Mouse (Mus musculus): Measurements from ENCODE around the gene Pkd1. TPM values are rescaled to one million over a fixed set of nuclear protein-coding genes. Genes with fewer than 3 reads are reported as not detected.

Pkd1 gene
- polyA plus RNA-seq, 1 experiment from 2014 or later: 20.5 TPM

DNA sequence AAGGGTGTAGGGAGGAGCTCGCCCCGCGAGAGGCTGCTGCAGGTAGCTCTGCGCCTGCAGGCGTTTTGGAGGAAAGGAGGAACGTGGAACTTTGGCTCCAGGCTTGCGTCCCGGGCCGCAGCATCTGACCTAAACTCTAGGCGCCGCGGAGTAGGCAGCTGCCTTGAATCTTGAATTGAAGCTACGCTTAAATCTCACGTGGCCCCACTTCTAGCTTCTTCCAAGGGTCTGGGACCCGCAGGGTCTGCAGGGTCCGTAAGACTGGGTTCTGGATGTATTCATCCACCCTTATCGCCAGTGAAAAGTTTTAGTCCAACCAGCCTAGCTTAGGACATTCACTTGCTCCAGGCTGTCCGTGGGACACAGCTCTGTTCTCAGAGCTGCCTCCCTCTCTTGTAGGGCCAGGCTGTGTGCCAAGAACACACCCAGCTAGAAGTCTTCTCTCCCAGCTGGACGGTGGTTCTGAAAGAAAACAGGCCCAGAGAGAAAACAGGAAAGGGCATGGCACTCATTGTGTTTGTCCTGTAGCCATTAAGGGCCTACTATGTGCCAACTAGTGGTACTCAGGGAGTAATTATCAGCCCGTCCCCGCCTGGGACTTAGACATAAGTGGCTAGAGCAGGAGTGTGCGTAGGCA is 83.3 kb downstream of the Pkd1 start:
- no peaks in the 10 kb centered on the region for H3K9me3 ChIP-seq (replicated peaks)
- H3K4me1 ChIP-seq: peaks cover 15% of the 10 kb centered on the region
- peaks cover 26% of the 10 kb centered on the region for H3K36me3 ChIP-seq
- H3K4me3 ChIP-seq: peak overlapping the region; percentile 73
- 13% methylated on average over 22 of the region's 22 CpGs for WGBS
- ATAC-seq (ENCODE audit: low FRiP score): peak; percentile 51
- peak overlapping the region; percentile 91 for H3K4me2 ChIP-seq (replicated peaks)
- H3K27me3 ChIP-seq: no peaks in the 10 kb centered on the region
- H3K27ac ChIP-seq: peak overlapping the region; percentile 79
- peak overlapping the region; percentile 79 for H3K9ac ChIP-seq

DNA sequence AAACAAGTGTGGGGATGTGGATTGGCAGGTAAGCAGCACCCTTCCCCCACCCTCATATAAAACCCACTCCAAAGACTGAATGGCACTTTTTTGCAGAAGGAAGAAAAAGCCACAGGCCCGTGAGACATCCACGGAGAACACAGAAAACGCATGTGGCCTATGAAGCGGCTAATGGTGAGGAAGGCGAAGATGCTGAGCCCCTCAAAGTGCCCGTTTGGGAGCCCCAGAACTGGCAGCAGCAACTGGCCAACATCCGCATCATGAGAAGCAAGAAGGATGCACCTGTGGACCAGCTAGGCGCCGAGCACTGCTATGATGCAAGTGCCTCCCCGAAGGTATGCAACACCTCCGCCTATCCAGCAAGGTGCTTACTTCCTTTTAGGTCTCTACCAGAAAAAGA is 84.2 kb downstream of the Pkd1 start:
- H3K27me3 ChIP-seq: no peaks in the 10 kb centered on the region
- 94% methylated on average over 11 of the region's 11 CpGs for WGBS
- no peaks in the 10 kb centered on the region for H3K9me3 ChIP-seq (replicated peaks)
- H3K4me2 ChIP-seq (replicated peaks): no peak overlapping the region
- H3K4me1 ChIP-seq: peaks cover 15% of the 10 kb centered on the region
- H3K36me3 ChIP-seq: peaks cover 20% of the 10 kb centered on the region
- H3K27ac ChIP-seq: no peak overlapping the region
- ATAC-seq (ENCODE audit: low FRiP score): no peak
- no peak overlapping the region for H3K4me3 ChIP-seq
- no peak overlapping the region for H3K9ac ChIP-seq

DNA sequence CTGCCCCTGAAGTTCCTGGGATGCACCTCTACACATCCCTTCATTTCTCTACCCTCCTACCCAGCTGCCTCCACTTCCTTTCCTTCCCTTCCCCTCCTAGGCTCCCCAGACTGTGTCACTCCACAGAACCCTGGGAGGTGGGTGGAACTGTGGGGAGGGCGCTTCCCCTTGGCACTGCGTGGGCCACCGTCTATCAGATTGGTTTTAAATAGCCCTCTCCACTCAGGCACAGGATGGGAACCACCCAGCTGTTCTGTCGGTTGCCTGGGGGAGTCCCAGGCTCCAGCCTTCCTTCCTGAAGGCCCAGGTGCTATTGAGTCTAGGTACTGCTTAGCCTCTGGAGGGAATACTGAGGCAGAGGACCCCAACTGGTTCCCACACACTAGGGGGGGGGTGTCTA is 85.4 kb downstream of the Pkd1 start:
- Histone ChIP-seq H3K9me3 (replicated peaks) (no peaks in the 10 kb centered on the region), H3K4me1 (peaks cover 22% of the 10 kb centered on the region), H3K27ac (no peak overlapping the region), H3K4me3 (no peak overlapping the region), H3K4me2 (replicated peaks) (no peak overlapping the region), H3K9ac (no peak overlapping the region), H3K27me3 (no peaks in the 10 kb centered on the region), H3K36me3 (peaks cover 10% of the 10 kb centered on the region)
- WGBS: 87% methylated on average over 4 of the region's 4 CpGs
- ATAC-seq (ENCODE audit: low FRiP score): no peak

DNA sequence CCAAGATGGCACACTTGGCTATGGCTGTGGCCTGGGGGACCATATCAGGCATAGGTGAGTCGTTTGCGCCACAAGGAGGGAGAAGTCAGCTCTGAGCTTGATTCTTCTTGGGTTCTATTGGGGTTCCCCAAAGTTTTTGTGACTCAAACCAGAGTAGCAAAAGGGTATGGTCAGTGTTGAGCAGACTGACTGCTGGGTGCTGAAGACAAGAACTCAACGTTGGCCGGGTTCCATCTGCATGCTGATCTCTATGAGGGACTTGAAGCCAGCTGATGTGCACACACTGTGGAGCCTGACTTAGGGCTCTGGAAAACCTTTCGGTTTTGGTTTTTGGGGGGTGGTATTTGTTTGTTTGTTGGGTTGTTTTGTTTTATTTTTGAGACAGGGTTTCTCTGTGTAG is 86.1 kb downstream of the Pkd1 start:
- no peaks in the 10 kb centered on the region for H3K9me3 ChIP-seq (replicated peaks)
- no peak overlapping the region for H3K27ac ChIP-seq
- no peak overlapping the region for H3K4me3 ChIP-seq
- no peak overlapping the region for H3K4me2 ChIP-seq (replicated peaks)
- H3K4me1 ChIP-seq: peaks cover 23% of the 10 kb centered on the region
- 95% methylated on average over 5 of the region's 5 CpGs for WGBS
- ATAC-seq (ENCODE audit: low FRiP score): no peak
- no peak overlapping the region for H3K9ac ChIP-seq
- no peaks in the 10 kb centered on the region for H3K27me3 ChIP-seq
- H3K36me3 ChIP-seq: peaks cover 4% of the 10 kb centered on the region

DNA sequence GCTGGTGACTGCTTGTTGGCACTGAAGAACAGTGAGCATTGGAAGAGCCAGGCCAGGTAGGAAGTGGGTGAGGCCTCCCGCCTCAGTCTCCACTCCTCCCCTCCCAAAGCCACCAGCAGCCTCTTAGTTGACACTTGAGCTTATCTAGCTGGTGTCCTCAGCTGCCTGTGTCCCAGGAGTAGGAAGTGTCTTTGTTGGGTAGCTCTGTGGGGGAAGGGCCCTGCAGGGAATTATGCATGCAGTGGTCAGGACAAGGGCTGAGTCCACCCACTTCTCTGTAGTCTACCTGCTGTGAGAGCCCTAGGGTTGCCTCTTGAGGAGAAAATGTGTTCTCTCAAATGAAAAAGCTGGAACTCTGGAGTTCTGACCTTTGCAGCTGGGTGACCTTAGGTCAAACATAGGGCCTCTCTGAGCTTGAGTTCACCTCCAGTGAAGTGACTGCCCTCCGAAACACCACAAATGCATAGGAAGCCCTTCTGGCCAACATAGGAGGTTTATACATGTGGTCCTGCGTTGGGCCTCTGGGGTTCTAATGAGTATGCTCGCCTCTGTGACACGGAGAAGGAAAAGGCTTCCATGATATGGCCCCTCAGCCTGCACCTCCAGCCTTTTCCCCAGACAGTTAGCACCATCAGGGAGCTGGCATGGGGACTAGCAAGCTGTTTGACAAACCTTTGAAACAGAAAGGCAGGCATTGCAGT is 87.3 kb downstream of the Pkd1 start:
- ATAC-seq (ENCODE audit: low FRiP score): no peak
- Histone ChIP-seq H3K9me3 (replicated peaks) (no peaks in the 10 kb centered on the region), H3K4me3 (no peak overlapping the region), H3K4me1 (peaks cover 18% of the 10 kb centered on the region), H3K4me2 (replicated peaks) (no peak overlapping the region), H3K9ac (no peak overlapping the region), H3K27ac (no peak overlapping the region), H3K27me3 (no peaks in the 10 kb centered on the region), H3K36me3 (peaks cover 3% of the 10 kb centered on the region; the same call in 1 of the 2 replicates)
- WGBS: 77% methylated on average over 5 of the region's 5 CpGs

DNA sequence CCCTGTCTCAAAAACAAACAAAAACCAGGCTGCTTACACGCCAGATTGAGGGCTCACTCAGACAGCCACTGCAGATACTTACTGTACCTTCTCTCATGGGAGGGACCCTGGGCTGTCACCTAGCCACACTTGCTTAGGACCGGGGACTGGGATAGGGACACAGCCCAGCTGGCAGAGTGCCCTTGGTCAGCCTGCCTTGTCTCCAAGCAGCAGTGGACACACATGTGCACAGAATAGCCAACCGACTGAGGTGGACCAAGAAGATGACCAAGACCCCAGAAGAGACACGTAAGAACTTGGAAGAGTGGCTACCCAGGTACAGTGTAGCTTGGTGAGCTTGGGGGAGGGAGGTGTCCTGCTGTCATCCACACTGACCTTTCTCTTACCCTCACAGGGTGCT is 88.6 kb downstream of the Pkd1 start:
- no peak overlapping the region for H3K27ac ChIP-seq
- no peak for ATAC-seq (ENCODE audit: low FRiP score)
- H3K9me3 ChIP-seq (replicated peaks): no peaks in the 10 kb centered on the region
- H3K27me3 ChIP-seq: no peaks in the 10 kb centered on the region
- peaks cover 11% of the 10 kb centered on the region; the same call in 1 of the 2 replicates for H3K4me1 ChIP-seq
- WGBS: 93% methylated on average over 4 of the region's 4 CpGs
- H3K9ac ChIP-seq: no peak overlapping the region
- H3K4me3 ChIP-seq: no peak overlapping the region
- H3K36me3 ChIP-seq: peaks cover 3% of the 10 kb centered on the region; the same call in 1 of the 2 replicates
- no peak overlapping the region for H3K4me2 ChIP-seq (replicated peaks)

DNA sequence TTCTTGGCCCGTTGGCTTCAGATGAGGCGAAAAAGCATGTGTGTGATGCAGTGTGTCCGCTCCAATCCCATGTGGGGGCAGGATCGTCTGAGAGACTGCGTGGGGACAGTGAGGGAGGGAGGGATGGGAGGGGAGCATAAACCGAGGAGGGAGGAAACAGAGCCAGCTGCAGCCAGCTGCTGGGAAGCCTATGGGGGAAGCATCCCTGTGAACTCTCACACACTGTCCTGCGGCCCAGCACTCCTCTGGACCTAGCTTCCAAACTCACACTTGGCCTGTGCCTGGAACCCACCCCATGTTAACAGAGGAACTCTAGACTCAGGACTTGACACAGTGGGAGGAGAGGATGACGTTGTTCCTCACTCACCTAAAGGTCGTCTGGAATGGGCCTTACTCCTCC is 89.2 kb downstream of the Pkd1 start:
- peaks cover 3% of the 10 kb centered on the region; the same call in 1 of the 2 replicates for H3K36me3 ChIP-seq
- H3K4me1 ChIP-seq: peaks cover 14% of the 10 kb centered on the region
- H3K9ac ChIP-seq: 0 out of 2 replicates have a peak overlapping the region, but pooled peaks have one; percentile 50
- H3K4me2 ChIP-seq (replicated peaks): no peak overlapping the region
- 72% methylated on average over 9 of the region's 9 CpGs for WGBS
- peak overlapping the region; percentile 76; the same call in 1 of the 2 replicates for H3K27ac ChIP-seq
- ATAC-seq (ENCODE audit: low FRiP score): no peak
- no peak overlapping the region for H3K4me3 ChIP-seq
- no peaks in the 10 kb centered on the region for H3K27me3 ChIP-seq
- H3K9me3 ChIP-seq (replicated peaks): no peaks in the 10 kb centered on the region

DNA sequence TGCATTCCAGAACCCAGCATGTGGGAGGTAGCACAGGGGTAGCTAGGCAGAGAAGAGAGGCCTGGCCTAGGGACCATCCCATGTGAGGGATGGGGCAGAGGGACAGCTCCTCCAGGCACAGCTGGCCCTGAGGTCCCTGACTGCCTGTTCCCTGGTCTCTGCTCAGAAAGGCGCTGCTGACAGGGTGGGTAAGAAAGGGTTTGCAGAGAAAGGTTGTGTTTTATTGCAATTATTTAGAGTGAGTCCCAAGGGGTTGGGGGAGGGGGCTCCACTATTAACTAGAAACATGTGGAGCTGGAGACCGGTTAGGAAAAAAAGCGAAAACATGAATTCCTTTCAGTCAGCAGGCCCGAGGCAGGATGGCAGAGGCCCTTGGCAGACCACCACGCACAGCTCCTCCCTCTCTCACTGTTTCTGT is 89.9 kb downstream of the Pkd1 start:
- H3K4me3 ChIP-seq: no peak overlapping the region
- no peaks in the 10 kb centered on the region for H3K27me3 ChIP-seq
- H3K36me3 ChIP-seq: peaks cover 3% of the 10 kb centered on the region; the same call in 1 of the 2 replicates
- H3K27ac ChIP-seq: peak overlapping the region; percentile 76
- H3K4me2 ChIP-seq (replicated peaks): no peak overlapping the region
- 61% methylated on average over 5 of the region's 5 CpGs for WGBS
- ATAC-seq (ENCODE audit: low FRiP score): no peak
- peaks cover 21% of the 10 kb centered on the region for H3K4me1 ChIP-seq
- peak overlapping the region; percentile 50; the same call in 1 of the 2 replicates for H3K9ac ChIP-seq
- no peaks in the 10 kb centered on the region for H3K9me3 ChIP-seq (replicated peaks)

DNA sequence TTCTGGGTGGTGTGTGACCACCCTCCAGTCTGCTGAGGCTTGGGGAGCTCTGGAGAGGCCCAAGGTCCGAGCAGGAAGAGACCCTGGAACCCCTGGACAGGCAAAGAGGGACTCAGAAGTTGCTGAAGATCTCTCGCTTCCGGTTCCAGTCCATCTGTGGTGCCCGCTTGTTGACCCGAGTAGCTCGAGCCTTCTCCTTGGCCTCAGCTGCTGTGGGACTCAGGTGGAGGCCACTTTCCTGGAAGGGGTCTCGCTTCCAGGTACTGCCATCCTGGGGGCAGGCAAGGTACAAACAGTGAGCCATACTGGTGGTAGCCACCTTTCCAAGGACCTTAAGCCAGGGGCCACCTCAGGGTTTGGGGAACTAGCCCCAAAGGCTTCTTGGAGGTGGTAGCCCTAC is 90.5 kb downstream of the Pkd1 start:
- H3K9me3 ChIP-seq (replicated peaks): no peaks in the 10 kb centered on the region
- no peak overlapping the region for H3K9ac ChIP-seq
- no peaks in the 10 kb centered on the region for H3K27me3 ChIP-seq
- H3K4me3 ChIP-seq: no peak overlapping the region
- WGBS: 84% methylated on average over 7 of the region's 7 CpGs
- H3K27ac ChIP-seq: peak overlapping the region; percentile 76
- H3K4me1 ChIP-seq: peaks cover 26% of the 10 kb centered on the region
- peaks cover 3% of the 10 kb centered on the region; the same call in 1 of the 2 replicates for H3K36me3 ChIP-seq
- ATAC-seq (ENCODE audit: low FRiP score): no peak
- no peak overlapping the region for H3K4me2 ChIP-seq (replicated peaks)

DNA sequence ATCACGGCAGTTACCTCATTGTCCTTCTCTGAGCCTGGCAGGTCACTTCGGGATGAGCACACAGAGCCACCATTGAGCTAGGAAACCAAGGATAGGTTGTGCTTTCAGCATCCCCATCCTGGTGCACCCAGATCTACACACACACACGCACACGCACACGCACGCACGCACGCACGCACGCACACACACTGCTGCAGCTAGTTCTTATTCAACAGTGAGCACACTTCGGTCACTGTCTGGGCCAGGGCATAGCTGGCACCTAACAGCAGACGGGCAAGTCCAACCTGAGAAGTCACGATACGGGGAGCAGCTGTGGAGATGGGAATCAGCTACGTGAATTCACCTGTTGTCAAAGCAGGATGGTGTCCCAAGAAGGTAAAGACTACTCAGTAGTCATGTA is 90.9 kb downstream of the Pkd1 start:
- H3K9me3 ChIP-seq (replicated peaks): no peaks in the 10 kb centered on the region
- 95% methylated on average over 15 of the region's 15 CpGs for WGBS
- H3K27me3 ChIP-seq: no peaks in the 10 kb centered on the region
- H3K36me3 ChIP-seq: peaks cover 3% of the 10 kb centered on the region; the same call in 1 of the 2 replicates
- no peak overlapping the region for H3K9ac ChIP-seq
- no peak overlapping the region for H3K4me3 ChIP-seq
- no peak overlapping the region for H3K27ac ChIP-seq
- no peak for ATAC-seq (ENCODE audit: low FRiP score)
- H3K4me1 ChIP-seq: peaks cover 28% of the 10 kb centered on the region
- no peak overlapping the region for H3K4me2 ChIP-seq (replicated peaks)

DNA sequence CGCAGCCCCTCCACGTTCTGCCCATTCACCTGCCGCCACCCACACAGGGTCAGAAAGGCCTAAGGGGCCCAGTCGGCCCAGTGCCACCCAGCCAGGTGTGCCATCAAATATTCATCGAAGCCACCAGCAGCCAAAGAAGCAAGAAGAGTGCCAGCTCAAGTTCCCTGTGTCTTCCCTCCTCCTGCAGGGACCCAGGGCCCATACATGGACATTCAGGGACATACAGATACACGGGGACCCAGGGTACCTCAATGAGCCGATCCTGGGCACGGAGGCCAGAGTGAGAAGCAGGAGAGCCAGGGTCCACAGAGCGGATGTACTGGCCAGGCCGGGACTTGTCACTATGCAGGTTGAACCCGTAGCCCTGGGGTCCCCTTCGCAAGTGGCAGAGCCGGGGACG is 92.3 kb downstream of the Pkd1 start:
- Histone ChIP-seq H3K36me3 (peaks cover 3% of the 10 kb centered on the region; the same call in 1 of the 2 replicates), H3K9ac (no peak overlapping the region), H3K9me3 (replicated peaks) (no peaks in the 10 kb centered on the region), H3K4me1 (peaks cover 28% of the 10 kb centered on the region), H3K27ac (no peak overlapping the region), H3K4me3 (no peak overlapping the region), H3K27me3 (no peaks in the 10 kb centered on the region), H3K4me2 (replicated peaks) (no peak overlapping the region)
- 93% methylated on average over 14 of the region's 14 CpGs for WGBS
- no peak for ATAC-seq (ENCODE audit: low FRiP score)

DNA sequence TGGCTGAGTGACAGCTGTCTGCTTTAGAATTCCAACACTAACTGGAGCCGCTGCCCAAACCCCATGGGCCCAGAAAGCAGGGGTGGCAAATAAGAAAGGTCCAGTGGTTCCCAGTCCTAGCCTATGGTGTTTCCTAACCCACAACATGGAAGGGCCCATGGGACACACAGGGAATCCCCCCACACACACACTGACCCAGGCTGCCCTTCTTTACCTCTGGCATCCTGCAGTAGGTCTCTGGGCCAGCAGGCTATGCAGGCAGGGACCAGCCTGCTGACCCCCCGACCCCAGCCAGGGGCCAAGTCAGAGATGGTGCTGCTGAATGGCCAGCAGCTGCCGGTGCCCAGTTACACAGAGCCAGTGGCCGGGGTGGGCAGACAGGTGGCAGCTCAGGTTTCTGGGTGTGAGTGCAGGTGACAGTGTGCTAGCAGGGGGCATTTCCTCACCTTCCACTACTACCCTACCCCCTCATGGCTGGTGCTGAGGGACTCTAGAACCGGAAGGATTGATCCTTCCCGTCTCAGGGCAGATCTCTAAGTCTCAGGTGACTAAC is 93.2 kb downstream of the Pkd1 start:
- no peak for ATAC-seq (ENCODE audit: low FRiP score)
- no peaks in the 10 kb centered on the region for H3K9me3 ChIP-seq (replicated peaks)
- H3K4me3 ChIP-seq: no peak overlapping the region
- no peak overlapping the region for H3K27ac ChIP-seq
- H3K4me2 ChIP-seq (replicated peaks): no peak overlapping the region
- peaks cover 3% of the 10 kb centered on the region; the same call in 1 of the 2 replicates for H3K36me3 ChIP-seq
- H3K27me3 ChIP-seq: peaks cover 4% of the 10 kb centered on the region; the same call in 1 of the 2 replicates
- peaks cover 28% of the 10 kb centered on the region for H3K4me1 ChIP-seq
- WGBS: 66% methylated on average over 6 of the region's 6 CpGs
- H3K9ac ChIP-seq: 0 out of 2 replicates have a peak overlapping the region, but pooled peaks have one; percentile 14

Measured in hindbrain, embryonic 12.5 days (tissue).